Mouse (Mus musculus) G1E (cell line): ENCODE measurements around the gene Dsp.

Experiments used
- CTCF ChIP-seq: IDR thresholded peaks from 2 replicates; pipeline ENCODE4 v1.5.1; 2012; ENCODE audit warnings: low read depth, low read length, inconsistent platforms, mixed read lengths
- GATA1 ChIP-seq: IDR thresholded peaks from 2 replicates; pipeline ENCODE4 v1.6.1; 2012; ENCODE audit warnings: borderline replicate concordance, low read length, inconsistent platforms, mixed read lengths

DNA sequence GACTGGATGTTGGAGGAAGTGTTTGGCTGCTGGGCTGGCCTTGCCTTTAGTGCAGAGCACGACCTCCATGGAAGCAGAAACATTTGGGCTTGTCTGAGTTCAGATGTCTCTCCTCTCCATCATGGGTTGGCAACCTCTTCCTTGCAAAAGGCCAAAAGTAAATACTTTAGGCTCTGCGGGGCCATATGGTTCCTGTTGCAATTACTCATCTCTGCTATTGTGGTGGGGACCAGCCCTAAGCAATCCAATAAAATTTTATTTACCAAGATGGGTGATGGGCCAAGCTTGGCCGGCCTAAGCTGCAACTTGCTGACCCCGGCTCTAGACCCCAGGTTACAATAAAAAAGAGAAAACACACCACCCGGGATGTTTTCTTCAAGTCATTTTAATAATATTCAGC lies 97.1 kb downstream of the Dsp start:
- no peak for TF ChIP-seq CTCF
- TF ChIP-seq GATA1, result no peak
